Mouse (Mus musculus) layer of hippocampus, postnatal 14 days (tissue): ENCODE measurements around the gene C1qb. TPM values are rescaled to one million over a fixed set of nuclear protein-coding genes. Genes with fewer than 3 reads are reported as not detected.

Experiments used
- DNase-seq, 2 experiments: peaks; one replicate each; pipeline ENCODE4 v3.0.0; 2021 to 2022; ENCODE audit warnings: low spot score in 2 of 2, mixed read lengths in 1 of 2
- total RNA-seq, 2 experiments: library from RNA; stranded (reverse); gene quantifications; 2 replicates each; pipeline ENCODE4 v1.2.3; 2021

Gene C1qb
- total RNA-seq, 2 experiments from 2014 or later: 40.7 to 47.6 TPM

DNA sequence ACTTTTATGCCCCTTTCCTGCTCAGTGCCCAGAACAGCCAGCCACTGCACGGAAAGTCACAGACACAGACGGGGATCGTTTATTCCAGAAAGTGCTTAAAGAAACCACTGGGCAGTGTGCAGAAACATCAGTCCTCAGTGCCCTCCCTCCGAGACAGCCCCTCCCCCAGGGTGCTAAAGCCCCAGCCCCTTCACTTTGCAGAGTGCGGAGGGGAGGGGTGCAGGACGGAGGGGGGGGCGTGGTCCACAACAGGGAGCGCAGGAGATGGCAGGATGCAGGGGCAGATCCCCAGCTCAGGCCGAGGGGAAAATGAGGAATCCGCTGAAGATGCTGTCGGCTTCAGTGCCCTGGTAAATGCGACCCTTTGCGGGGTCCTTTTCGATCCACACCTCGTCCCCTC is 9.9 kb upstream of the C1qb start:
- DNase-seq: no peak

DNA sequence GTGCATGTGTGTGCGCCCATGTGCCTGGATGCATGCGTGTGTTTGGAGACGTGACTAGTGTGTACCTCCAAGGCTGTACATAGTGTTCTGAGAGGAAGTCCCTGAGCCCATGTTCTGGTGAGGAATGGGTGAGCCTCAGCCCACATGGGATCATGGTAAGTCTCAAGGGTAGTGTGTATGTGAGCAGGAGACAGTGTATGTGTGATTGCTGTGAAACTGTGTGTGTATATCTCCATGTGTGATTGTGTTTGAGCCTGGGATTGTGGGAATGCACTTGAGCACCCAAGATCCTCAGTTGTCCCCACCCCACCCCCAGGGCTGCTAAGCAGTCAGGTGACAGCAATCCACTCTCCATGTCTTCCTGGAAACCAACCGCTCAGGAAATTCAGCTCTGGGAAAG is 8.8 kb upstream of the C1qb start:
- DNase-seq: no peak

DNA sequence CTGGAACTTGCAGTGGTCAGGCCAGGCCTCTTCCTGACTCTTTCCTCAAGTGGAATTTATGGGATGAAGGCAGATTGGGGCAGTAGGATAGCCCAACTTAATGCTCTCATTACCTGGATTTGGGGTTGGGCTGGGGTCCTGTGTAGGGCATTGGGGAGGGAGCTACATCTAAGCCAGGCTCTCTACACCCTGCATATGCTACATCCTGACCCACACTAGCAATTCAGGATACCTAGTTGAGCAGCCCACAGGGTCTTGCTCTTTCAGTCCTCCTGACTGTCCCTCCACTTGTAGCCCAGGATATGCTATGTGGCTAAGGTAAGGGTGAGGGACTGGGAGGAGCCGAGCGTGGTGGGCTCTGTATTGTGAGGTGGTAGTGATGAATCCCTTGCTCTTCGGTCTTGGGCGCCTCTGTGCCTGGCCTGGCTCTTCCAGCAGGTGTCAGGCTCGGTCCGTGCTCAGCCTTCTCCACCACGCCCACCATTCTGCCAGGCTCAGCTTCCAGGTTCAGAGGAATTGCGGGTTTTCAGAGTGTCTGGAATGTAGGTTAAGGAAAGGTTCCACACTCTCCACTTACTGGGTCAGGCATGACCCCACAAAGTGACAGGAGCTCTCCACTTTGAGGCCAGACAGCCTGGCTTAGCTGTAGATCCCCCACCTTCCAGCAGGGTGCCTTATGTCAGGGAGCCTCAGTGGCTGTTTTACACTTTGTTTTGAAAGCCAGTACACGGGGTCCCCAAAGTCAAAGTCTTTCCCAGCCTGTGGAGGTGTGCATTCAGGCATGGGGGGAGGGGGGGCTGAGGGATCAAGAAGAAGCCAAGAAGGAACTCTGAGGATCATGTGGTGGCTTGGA is 7.9 kb upstream of the C1qb start:
- DNase-seq: peak; percentile 68 to 74

DNA sequence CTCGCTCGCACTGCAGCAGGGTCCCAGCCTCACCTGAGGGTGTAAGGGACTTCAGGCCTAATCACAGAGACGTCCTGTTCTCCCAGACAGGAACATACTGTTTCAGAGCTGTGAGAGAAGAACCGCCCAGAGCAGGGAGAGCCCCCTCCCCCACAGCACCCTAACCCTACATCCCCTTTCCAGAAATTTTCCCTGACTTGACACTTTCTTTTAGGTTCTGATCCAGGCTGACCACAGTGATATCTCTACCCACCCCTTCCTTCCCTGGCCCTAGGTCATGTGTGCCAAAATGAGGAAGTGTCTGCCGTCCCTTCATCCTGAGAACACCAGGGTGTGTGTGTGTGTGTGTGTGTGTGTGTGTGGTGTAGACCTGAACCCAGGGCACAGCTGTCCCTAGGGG is 6.8 kb upstream of the C1qb start, which contains the start of gene C1qc:
TSS of gene C1qc (minus strand) at position 255 of the 400 bp plus-strand sequence.
- no peak for DNase-seq

- no peak for DNase-seq
Observed at GRCm38 (mm10) chr4:136892371-136892770, 6.4 kb upstream of the C1qb start.

GRCm38 (mm10) chr4:136891115-136891514 is 5.1 kb upstream of the C1qb start:
- no peak for DNase-seq

DNA sequence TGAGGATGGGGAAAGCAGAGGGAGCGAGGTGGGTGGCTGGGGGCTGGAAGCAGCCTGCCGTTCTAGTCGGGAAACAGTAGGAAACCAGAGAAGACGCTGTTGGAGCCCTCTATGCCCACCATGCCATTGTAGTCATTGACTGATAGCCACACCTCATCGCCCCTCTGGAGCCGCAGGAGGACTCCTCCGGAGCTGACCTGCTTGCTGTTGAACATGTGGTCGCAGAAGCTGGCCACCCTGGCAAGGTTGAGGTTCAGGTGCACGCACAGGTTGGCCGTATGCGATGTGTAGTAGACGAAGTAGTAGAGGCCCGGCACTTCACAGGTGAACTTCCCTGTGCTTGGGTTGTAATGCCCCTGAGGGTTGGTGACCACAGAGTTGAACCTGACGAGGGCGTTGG is 4.0 kb upstream of the C1qb start:
- no peak for DNase-seq

DNA sequence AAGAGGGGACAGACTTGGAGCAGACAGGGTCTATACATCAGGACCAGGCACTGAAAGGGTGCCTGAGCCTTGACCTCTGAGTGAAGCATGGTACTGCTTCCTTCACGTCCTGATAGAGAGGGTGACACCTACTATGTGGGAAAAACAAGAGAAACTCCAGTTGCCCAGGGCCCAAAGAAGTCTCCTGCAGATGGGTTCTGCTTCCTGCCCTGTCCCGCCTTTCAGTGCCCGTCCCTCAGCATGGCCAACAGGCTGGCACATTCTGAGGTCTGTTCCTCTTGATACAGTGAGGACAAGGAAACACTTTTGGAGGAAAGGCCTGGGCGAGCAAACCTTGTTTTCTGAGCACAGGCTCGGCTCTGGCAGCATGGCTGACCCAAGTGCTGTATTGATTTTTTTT is 1.7 kb upstream of the C1qb start:
- DNase-seq: no peak

DNA sequence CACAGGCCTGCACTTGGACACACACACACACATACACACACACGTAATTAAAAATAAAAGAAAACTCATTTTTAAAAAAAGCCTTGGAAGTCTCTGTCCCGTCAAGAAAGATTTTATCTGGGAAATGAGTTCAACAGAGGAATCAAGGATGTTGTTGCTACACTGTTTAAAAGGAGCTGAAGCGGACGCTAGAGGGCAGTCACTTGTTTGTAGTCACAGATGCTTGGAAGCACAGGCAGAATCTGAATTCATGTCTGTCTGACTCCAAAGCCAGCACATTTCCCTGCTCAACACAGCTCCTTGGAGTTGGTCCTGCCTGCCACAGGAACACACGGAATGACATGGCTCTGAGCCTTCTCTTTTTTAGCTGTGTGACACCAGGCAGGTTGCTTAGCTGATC is 7.4 kb downstream of the C1qb start:
- DNase-seq: no peak

- no peak for DNase-seq
Observed at GRCm38 (mm10) chr4:136878171-136878570, 7.8 kb downstream of the C1qb start.

- DNase-seq: peak in 1 of 2 experiments; percentile 49
Observed at GRCm38 (mm10) chr4:136876971-136877370, 9.0 kb downstream of the C1qb start.

GRCm38 (mm10) chr4:136875012-136875411 is 11.0 kb downstream of the C1qb start:
- no peak for DNase-seq

GRCm38 (mm10) chr4:136868371-136868770 is 17.6 kb downstream of the C1qb start:
- DNase-seq: no peak

GRCm38 (mm10) chr4:136867690-136868345 is 18.2 kb downstream of the C1qb start:
- no peak for DNase-seq

- no peak for DNase-seq
Observed at GRCm38 (mm10) chr4:136865531-136865930, 20.5 kb downstream of the C1qb start.

DNA sequence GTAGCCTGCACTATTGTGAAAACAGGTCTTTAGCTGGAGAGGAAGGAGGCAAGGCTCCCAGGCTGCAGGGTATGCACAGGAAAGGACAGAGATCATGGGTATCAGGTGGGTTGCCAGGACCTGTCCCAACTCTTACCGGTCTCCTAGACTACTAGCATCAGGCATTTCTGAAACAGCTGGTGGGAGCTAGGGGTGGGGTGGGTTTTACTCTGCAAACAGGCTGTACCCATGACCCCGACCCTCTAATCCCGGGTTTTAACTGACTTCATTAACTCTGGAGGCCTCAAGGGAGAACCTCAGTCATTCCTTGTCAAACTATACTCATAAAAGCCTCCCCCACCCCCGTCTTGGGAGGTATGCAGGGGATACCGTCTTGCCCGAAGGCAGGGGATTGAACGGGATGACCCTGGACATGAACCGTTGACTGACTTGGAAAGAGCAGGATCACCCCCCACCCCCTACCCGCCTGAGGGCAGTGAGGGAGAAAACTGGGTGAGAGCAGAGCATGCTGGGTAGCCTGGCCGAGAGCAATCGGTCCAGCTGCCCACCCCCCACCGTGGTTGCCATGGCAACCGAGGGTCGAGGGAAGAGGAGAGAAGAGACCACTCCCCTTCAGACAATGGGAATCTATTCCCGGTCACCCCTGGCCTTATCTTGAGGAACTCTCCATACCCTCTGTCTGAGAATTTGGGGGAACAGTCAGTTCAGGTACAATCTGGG is 21.1 kb downstream of the C1qb start:
- no peak for DNase-seq

GRCm38 (mm10) chr4:136863517-136863916 is 22.5 kb downstream of the C1qb start:
- DNase-seq: no peak

- no peak for DNase-seq
Observed at GRCm38 (mm10) chr4:136862411-136862810, 23.6 kb downstream of the C1qb start.

- DNase-seq: no peak
Observed at GRCm38 (mm10) chr4:136861806-136862205, 24.2 kb downstream of the C1qb start.

- DNase-seq: no peak
Observed at GRCm38 (mm10) chr4:136860022-136860421, 26.0 kb downstream of the C1qb start.

- no peak for DNase-seq
Observed at GRCm38 (mm10) chr4:136855081-136855480, 30.9 kb downstream of the C1qb start.

DNA sequence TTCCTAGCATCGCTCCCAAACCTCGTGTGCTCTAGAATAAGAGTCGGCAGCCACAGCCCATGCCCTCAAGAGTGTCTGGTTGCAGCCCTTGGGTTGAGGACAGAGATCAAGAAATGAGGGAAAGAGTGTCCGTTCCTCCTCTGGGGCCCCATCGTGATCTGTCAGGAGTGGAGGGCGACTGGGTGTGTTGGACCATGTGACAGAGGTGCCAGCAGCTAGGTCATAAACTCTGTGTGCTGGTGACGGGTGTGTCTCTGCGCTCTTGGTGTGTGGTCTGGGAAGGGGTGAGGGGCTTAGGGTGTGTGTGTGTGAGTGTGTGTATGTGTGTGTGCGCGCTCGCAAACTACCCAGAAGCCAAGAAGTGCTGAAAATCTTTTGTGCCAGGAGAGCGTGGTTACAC is 33.0 kb downstream of the C1qb start:
- DNase-seq: no peak
